Mouse (Mus musculus) kidney, embryonic 16.5 days (tissue): ENCODE measurements at regions not wholly inside any gene's neighbourhood (a gene's known extent, or its start where the extent isn't known, plus 50 kb on each side); places are given as distances from the start of the nearest gene placed in this dataset.

Experiments
- ATAC-seq: fragments of 200-750 bp; cut with Nextera tagmentation; 2 replicates; pipeline ENCODE4 v1.8.0; 2017; ENCODE audit warnings: moderate TSS enrichment; ENCODE audit not compliant: low FRiP score, low TSS enrichment
- H3K27ac ChIP-seq: fragments of 300-500 bp; sonication (generic); 2 replicates; pipeline ENCODE4 v1.5.1; 2014; ENCODE audit warnings: low read length
- H3K27me3 ChIP-seq: fragments of 300-500 bp; sonication (generic); 2 replicates; pipeline ENCODE4 v1.6.1; 2014; ENCODE audit warnings: low read length, control low read depth, mixed read lengths; ENCODE audit not compliant: insufficient read depth
- H3K36me3 ChIP-seq: fragments of 300-500 bp; sonication (generic); 2 replicates; pipeline ENCODE4 v1.6.1; 2014; ENCODE audit warnings: low read length, control low read depth, mixed read lengths; ENCODE audit not compliant: insufficient read depth
- H3K4me1 ChIP-seq: fragments of 300-500 bp; sonication (generic); 2 replicates; pipeline ENCODE4 v1.6.1; 2014; ENCODE audit warnings: low read length, control low read depth, mixed read lengths; ENCODE audit not compliant: insufficient read depth
- H3K4me2 ChIP-seq: fragments of 300-500 bp; sonication (generic); replicated peaks from 2 replicates; pipeline ENCODE4 v1.6.1; 2014; ENCODE audit warnings: low read depth, low read length
- H3K4me3 ChIP-seq: fragments of 300-500 bp; sonication (generic); 2 replicates; pipeline ENCODE4 v1.5.1; 2014; ENCODE audit warnings: mild to moderate bottlenecking, low read length
- H3K9ac ChIP-seq: fragments of 300-500 bp; sonication (generic); replicated peaks from 2 replicates; pipeline ENCODE4 v1.6.1; 2014; ENCODE audit warnings: low read length
- H3K9me3 ChIP-seq: fragments of 300-500 bp; sonication (generic); 2 replicates; pipeline ENCODE4 v1.6.1; 2016; ENCODE audit warnings: low read length, control low read depth
- WGBS: fragments of 180-500 bp; shearing (Covaris S2); extraction: QIAGEN DNeasy Blood & Tissue Kit; methylation state at CpG from one replicate; pipeline ENCODE4 v1.1.7; 2014; 5-methylcytosine and 5-hydroxymethylcytosine counted together

DNA sequence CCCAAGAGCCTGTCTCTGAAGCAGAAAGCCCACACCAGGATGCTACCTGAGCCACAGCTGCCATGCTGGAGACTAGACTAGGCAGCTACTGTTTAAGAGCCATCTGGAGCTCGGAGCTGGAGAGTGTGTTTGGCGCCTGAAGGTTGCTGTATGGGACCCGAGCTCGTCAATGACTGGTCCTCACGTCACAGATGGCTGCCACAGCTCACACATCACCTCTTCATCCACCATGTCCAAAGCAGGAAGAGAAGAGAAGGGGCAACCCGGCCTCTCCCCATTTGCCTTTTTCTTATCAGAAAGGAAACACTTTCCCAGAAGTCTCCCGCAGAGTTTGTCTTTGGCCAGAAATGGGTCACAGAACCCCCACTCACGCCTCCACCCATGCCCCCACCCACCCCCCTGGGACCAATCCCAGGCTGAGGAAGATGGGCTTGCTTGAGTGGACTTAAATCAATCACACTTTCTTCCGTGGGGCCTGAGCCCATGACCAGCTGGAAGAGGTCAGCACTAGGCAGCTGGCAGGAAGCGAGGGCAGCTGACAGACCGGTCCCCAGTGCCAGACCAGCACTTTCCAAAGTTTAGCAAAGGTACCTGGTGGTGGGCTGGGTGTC, 53.5 kb upstream of the Ptpn1 start:
- Histone ChIP-seq H3K4me2 (no peak overlapping the region), H3K9ac (no peak overlapping the region; the same call in 1 of the 2 replicates), H3K36me3 (no peaks in the 10 kb centered on the region), H3K9me3 (peaks cover 7% of the 10 kb centered on the region; the same call in 1 of the 2 replicates), H3K4me3 (no peak overlapping the region), H3K27me3 (no peaks in the 10 kb centered on the region), H3K27ac (no peak overlapping the region), H3K4me1 (peaks cover 6% of the 10 kb centered on the region; the same call in 1 of the 2 replicates)
- WGBS = 42% methylated on average over 11 of the region's 11 CpGs
- ATAC-seq = no peak

DNA sequence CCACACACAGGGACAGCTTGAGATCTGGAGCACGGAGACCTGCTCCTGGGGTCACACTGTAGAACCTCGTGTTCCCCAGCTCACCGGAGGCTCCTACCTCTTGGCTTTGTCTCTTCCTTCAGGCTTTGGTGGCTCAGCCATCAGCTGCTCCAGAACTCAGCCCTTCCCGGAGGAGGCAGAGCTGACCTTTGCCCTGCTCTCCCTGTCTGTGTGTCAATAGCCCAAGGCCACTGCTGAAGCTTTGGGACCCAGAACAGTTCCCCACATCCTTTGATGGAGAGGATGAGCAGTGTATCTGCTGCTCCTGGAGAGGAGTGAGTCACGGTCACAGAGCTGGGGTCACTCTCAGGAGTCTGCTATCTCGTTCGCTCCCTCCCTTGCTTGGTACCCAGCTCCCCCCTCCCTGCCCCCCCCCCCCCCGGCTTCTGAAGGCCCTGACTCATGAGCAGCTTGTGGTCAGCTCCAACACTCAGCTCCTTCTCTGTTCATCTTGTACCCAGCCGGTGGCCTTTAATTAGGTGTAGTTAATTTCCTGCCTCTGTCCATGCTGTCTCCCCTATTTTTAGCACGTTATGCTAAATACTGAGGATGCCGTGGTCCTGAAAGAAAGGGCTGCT, 54.5 kb upstream of the Ptpn1 start:
- Histone ChIP-seq H3K4me3 (no peak overlapping the region), H3K9ac (no peak overlapping the region), H3K36me3 (no peaks in the 10 kb centered on the region), H3K27me3 (no peaks in the 10 kb centered on the region), H3K27ac (no peak overlapping the region), H3K4me1 (peaks cover 6% of the 10 kb centered on the region; the same call in 1 of the 2 replicates), H3K4me2 (no peak overlapping the region), H3K9me3 (peaks cover 5% of the 10 kb centered on the region; the same call in 1 of the 2 replicates)
- WGBS = 44% methylated on average over 11 of the region's 11 CpGs
- ATAC-seq = no peak

DNA sequence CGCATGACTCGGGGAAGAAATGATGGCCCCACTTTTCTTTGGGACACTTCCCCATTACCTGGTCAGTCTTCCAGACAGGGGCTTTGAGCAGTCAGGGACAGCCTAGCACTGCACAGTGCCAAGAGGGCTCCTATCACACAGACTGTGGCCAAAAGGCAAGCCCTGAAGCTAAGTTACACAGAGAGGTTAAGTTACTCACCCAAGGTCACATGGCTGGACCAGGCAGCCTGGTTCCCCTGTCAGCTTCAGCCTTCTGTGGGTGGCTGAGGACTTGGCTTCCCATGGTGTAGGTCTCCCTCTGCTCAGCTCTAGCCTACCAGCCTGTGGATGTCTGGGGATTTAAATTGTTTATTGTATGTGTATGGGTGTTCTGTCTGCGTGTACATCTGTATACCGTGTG, 59.4 kb upstream of the Ptpn1 start:
- Histone ChIP-seq H3K4me1 (peaks cover 2% of the 10 kb centered on the region; the same call in 1 of the 2 replicates), H3K9ac (no peak overlapping the region), H3K4me3 (no peak overlapping the region), H3K27me3 (no peaks in the 10 kb centered on the region), H3K36me3 (no peaks in the 10 kb centered on the region), H3K9me3 (no peaks in the 10 kb centered on the region), H3K4me2 (no peak overlapping the region), H3K27ac (no peak overlapping the region)
- ATAC-seq = no peak
- 93% methylated on average over 4 of the region's 4 CpGs for WGBS

DNA sequence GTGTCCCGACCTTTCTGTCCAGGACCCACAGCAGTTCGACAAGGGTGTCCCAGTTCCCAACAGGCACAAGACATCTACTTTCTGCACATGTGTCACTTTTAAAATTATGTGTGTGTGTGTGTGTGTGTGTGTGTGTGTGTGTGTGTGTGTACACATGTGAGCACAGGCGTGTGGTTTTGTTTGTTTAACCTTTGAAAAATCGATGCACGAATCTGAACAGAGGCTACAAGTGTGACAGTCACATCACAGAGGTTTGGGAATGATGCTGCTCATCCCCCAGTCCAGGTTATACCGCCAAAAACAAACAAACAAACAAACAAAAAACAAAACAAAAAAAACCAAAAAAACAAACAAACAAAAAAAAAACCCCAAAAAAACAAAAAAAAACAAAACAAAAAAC, 61.7 kb upstream of the Ptpn1 start:
- Histone ChIP-seq H3K9ac (no peak overlapping the region), H3K4me3 (no peak overlapping the region), H3K9me3 (no peaks in the 10 kb centered on the region), H3K27ac (no peak overlapping the region), H3K4me2 (no peak overlapping the region), H3K4me1 (peaks cover 11% of the 10 kb centered on the region), H3K36me3 (no peaks in the 10 kb centered on the region), H3K27me3 (no peaks in the 10 kb centered on the region)
- ATAC-seq = no peak
- 77% methylated on average over 6 of the region's 6 CpGs for WGBS

DNA sequence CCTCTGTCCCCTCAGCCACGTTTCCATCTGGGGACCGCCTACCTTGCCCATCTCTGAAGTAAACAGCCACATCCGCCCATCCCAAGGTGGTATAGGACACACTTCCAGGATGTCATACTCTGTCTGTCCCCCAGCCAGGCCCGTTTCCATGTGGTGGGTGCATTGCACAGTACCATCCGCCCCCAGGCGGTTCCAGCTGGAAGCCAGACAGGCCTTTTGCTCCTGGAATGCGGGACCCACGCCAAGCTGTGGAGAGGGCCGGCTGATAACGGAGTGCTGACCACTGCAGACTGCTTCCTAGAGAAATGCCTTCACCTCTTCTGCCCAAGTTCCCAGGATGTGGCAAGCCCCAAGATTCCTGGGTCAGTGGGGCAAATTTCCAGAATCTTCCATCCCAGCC, 65.1 kb upstream of the Ptpn1 start:
- Histone ChIP-seq H3K4me3 (no peak overlapping the region), H3K4me1 (peaks cover 23% of the 10 kb centered on the region), H3K36me3 (no peaks in the 10 kb centered on the region), H3K27ac (peak overlapping the region; percentile 36), H3K9me3 (no peaks in the 10 kb centered on the region), H3K27me3 (no peaks in the 10 kb centered on the region), H3K9ac (no peak overlapping the region), H3K4me2 (no peak overlapping the region)
- peak; percentile 76 for ATAC-seq
- 27% methylated on average over 10 of the region's 10 CpGs for WGBS

GRCm38 (mm10) chr2:167865525-167865924, 66.3 kb upstream of the Ptpn1 start:
- no peaks in the 10 kb centered on the region for H3K27me3 ChIP-seq
- 92% methylated on average over 3 of the region's 3 CpGs for WGBS
- peaks cover 27% of the 10 kb centered on the region for H3K4me1 ChIP-seq
- ATAC-seq = no peak
- no peak overlapping the region for H3K27ac ChIP-seq
- H3K9me3 ChIP-seq = no peaks in the 10 kb centered on the region
- no peak overlapping the region for H3K4me2 ChIP-seq
- no peak overlapping the region for H3K9ac ChIP-seq
- H3K36me3 ChIP-seq = no peaks in the 10 kb centered on the region
- no peak overlapping the region for H3K4me3 ChIP-seq

DNA sequence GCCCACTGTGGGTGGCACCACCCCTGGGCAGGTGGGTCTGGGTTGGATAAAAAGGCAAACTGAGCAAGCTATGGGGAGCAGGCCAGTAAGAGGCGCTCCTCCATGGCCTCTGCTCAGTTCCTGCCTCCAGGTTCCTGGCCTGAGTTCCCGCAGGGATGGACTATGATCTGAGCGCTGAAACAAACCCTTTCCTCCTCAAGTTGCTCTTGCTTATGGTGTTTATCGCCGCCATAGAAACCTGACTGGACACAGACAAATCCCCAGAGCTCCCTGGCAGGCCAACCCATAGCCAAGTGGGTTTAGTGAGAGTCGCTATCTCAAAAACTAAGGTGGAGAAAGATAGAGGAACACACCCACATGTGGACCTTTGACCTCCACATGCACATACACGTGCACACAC, 67.2 kb upstream of the Ptpn1 start:
- Histone ChIP-seq H3K9ac (no peak overlapping the region), H3K9me3 (no peaks in the 10 kb centered on the region), H3K27ac (peak overlapping the region; percentile 48; the same call in 1 of the 2 replicates)

GRCm38 (mm10) chr2:167864228-167864627, 67.6 kb upstream of the Ptpn1 start:
- no peak for ATAC-seq
- Histone ChIP-seq H3K4me2 (no peak overlapping the region), H3K4me3 (no peak overlapping the region), H3K9me3 (no peaks in the 10 kb centered on the region), H3K9ac (no peak overlapping the region), H3K4me1 (peaks cover 30% of the 10 kb centered on the region), H3K27me3 (no peaks in the 10 kb centered on the region), H3K36me3 (no peaks in the 10 kb centered on the region), H3K27ac (peak overlapping the region; percentile 48)
- WGBS = 35% methylated on average over 8 of the region's 8 CpGs

More for the DNA sequence above, 67.2 kb upstream of the Ptpn1 start:
- 75% methylated on average over 7 of the region's 7 CpGs for WGBS
- Histone ChIP-seq H3K4me2 (no peak overlapping the region), H3K27me3 (no peaks in the 10 kb centered on the region), H3K36me3 (no peaks in the 10 kb centered on the region), H3K4me3 (no peak overlapping the region), H3K4me1 (peaks cover 30% of the 10 kb centered on the region)
- ATAC-seq = no peak

GRCm38 (mm10) chr2:167863616-167864015, 68.2 kb upstream of the Ptpn1 start:
- H3K9ac ChIP-seq = no peak overlapping the region; the same call in 1 of the 2 replicates
- H3K9me3 ChIP-seq = no peaks in the 10 kb centered on the region
- H3K4me3 ChIP-seq = no peak overlapping the region
- H3K27me3 ChIP-seq = no peaks in the 10 kb centered on the region
- 54% methylated on average over 6 of the region's 6 CpGs for WGBS
- H3K4me1 ChIP-seq = peaks cover 30% of the 10 kb centered on the region
- no peaks in the 10 kb centered on the region for H3K36me3 ChIP-seq
- no peak for ATAC-seq
- peak overlapping the region; percentile 48; the same call in 1 of the 2 replicates for H3K27ac ChIP-seq
- no peak overlapping the region for H3K4me2 ChIP-seq

DNA sequence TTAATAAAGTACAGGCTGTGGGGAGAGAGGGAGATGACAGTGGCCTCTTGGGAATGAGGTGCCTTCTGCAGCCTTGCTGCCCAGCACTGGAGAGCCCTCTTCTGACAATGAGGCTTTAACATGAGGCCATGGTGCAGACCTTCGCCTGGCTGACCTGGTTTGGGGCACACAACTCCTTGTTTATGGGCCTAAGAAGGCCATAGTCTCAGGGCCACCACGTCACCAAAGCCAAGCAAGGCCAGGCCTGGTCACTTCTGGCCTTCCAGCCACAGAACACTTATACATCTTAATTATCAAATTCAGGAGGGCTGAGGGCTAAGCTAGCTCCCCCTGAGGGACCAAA, 70.7 kb upstream of the Ptpn1 start:
- peaks cover 33% of the 10 kb centered on the region for H3K4me1 ChIP-seq

More for the DNA sequence above, 70.7 kb upstream of the Ptpn1 start:
- Histone ChIP-seq H3K36me3 (no peaks in the 10 kb centered on the region), H3K27me3 (no peaks in the 10 kb centered on the region), H3K9me3 (no peaks in the 10 kb centered on the region), H3K27ac (peak overlapping the region; percentile 26), H3K4me3 (no peak overlapping the region), H3K9ac (no peak overlapping the region), H3K4me2 (no peak overlapping the region)
- 91% methylated on average over 2 of the region's 2 CpGs for WGBS
- ATAC-seq = no peak
